Mouse (Mus musculus) liver, embryonic 14.5 days (tissue): ENCODE results near the gene Eef1b2.
A peak's percentile ranks its signal among the peaks of the same experiment; 100 is the strongest.

Experiments
- CTCF ChIP-seq: IDR thresholded peaks from 2 replicates; pipeline ENCODE4 v1.5.1; 2016; ENCODE audit warnings: antibody characterized with exemption, low read depth, control low read depth
- EP300 ChIP-seq: IDR thresholded peaks from 2 replicates; pipeline ENCODE4 v1.6.1; 2016; ENCODE audit warnings: antibody characterized with exemption, low read depth

- TF ChIP-seq CTCF (peak; percentile 60), EP300 (no peak)
Measured at GRCm38 (mm10) chr1:63182636-63183270, 6.1 kb downstream of the Eef1b2 start.
